Mouse (Mus musculus) liver, embryonic 14.5 days (tissue): ENCODE measurements at regions not wholly inside any gene's neighbourhood (a gene's known extent, or its start where the extent isn't known, plus 50 kb on each side); places are given as distances from the start of the nearest gene placed in this dataset.

Experiments
- CTCF ChIP-seq: IDR thresholded peaks from 2 replicates; pipeline ENCODE4 v1.5.1; 2016; ENCODE audit warnings: antibody characterized with exemption, low read depth, control low read depth
- EP300 ChIP-seq: IDR thresholded peaks from 2 replicates; pipeline ENCODE4 v1.6.1; 2016; ENCODE audit warnings: antibody characterized with exemption, low read depth

DNA sequence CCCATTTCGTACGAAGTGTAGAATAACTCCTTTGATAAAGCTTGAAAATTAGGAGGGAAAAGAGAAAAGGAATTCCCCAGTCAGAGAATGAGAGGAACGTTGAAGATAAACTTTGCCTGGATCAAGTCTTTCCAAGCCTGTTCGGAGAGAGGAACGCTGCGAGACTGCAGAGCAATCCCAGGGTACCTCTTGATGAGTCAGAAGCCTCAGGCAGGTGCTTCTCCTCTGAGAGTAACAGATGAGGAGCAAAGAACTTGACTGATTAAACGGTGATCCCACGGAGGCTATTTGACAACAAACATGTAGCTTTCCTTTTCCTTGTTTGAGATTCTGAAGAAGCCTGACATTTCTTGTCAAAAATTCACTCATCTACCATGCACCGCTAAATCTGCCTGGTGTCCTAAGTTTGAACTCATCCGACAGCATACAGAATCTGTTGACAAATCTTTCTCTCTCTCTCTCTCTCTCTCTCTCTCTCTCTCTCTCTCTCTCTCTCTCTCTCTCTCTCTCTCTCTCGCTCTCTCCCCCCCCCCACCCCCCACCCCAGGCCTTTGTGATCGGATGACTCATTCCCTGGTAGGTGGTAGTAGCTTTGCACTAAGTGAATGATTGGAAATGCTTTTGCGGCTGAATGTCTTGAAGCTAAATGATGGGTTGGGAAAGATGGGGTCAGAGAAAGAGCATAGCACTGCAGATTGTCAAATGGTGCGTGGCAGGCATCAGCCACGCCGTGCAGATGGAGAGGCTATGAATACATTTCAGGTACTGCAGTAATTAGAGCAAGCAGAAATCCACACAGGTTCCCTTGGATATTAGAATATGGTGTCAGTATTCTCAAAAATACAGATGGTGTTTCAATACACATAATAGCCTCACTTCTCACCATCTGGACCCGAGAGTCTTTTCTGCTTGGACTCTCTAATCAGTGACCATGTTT lies 496.1 kb upstream of the Atp2b1 start:
- TF ChIP-seq CTCF (no peak), EP300 (no peak)
